Mouse (Mus musculus): Measurements from ENCODE around the gene Ubc. TPM values are rescaled to one million over a fixed set of nuclear protein-coding genes. Genes with fewer than 3 reads are reported as not detected.

Gene Ubc
- polyA plus RNA-seq, 1 experiment, result 1,123 TPM

GRCm38 (mm10) chr5:125341459-125342090 lies 48.4 kb downstream of the Ubc start:
- no peaks in the 10 kb centered on the region for H3K27me3 ChIP-seq (replicated peaks; ENCODE audit: control insufficient read depth, insufficient read depth, low read length)
- WGBS, result 49% methylated on average over 14 of the region's 14 CpGs
- no peak overlapping the region for H3K27ac ChIP-seq (ENCODE audit: insufficient read depth, low read depth, low read length)
- TF ChIP-seq POLR2A (IDR thresholded peaks at IDR 0.05; ENCODE audit: low read depth, low read length) (no peak), CTCF (conservative IDR thresholded peaks at IDR 0.05; ENCODE audit: insufficient read depth, insufficient read length, low read depth, low read length) (no peak)
- no peaks in the 10 kb centered on the region for H3K4me1 ChIP-seq (ENCODE audit: control insufficient read depth, insufficient read depth, low read length)
- peak overlapping the region; percentile 33 for H3K4me3 ChIP-seq (ENCODE audit: insufficient read depth, low read depth, low read length)
- no peak for DNase-seq
- H3K36me3 ChIP-seq (ENCODE audit: control insufficient read depth, insufficient read depth, low read length), result no peaks in the 10 kb centered on the region

DNA sequence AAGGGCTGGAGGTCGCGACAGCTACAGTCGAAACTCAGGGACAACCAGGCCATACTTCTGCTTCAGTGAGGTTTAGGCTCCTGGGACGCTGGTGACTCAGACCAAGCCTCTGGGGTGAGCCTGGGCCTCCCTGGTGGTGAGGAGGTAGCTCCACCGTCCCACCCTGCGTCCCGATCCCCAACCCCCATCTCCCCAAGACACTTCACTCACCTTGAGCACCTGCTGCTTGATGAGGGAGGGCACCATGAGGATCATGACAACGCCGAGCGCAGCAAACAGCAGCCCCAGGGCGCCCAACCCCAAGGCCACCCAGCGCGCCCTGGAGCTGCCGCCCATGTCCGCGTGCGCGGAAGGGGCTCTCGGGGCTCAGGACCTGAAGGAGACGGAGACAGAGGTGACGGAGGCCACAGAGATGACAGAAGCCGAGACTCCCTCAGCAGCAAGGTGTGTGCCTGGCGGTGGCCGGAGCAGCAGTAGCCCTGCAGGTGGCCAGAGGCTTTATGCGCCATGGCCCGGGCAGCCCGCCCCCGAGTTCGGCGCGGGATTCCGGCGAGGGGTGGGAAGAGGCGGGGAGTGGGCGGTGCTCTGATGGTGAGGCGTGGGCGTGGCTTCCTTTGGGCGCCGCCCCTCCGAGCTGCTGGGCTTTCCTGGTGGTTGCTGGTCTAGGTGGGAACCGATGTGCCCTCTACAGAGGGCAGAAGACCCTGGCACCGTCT lies 49.3 kb downstream of the Ubc start, which contains the start of gene Scarb1:
Gene Scarb1 (minus strand): TSS at position 548 of the 716 bp plus-strand sequence.
- DNase-seq, result peak; percentile 91
- WGBS, result 1% methylated on average over 42 of the region's 42 CpGs
- H3K36me3 ChIP-seq (ENCODE audit: control insufficient read depth, insufficient read depth, low read length), result no peaks in the 10 kb centered on the region
- peak within 1 kb of the TSS; percentile 96 for H3K4me3 ChIP-seq (ENCODE audit: insufficient read depth, low read depth, low read length)
- H3K4me1 ChIP-seq (ENCODE audit: control insufficient read depth, insufficient read depth, low read length), result no peaks in the 10 kb centered on the region
- no peaks in the 10 kb centered on the region for H3K27me3 ChIP-seq (replicated peaks; ENCODE audit: control insufficient read depth, insufficient read depth, low read length)
- TF ChIP-seq CTCF (conservative IDR thresholded peaks at IDR 0.05; ENCODE audit: insufficient read depth, insufficient read length, low read depth, low read length), result 0 out of 2 replicates have a peak, but pooled peaks have one; percentile 13
- peak; percentile 24 for TF ChIP-seq POLR2A (IDR thresholded peaks at IDR 0.05; ENCODE audit: low read depth, low read length)
- peak within 1 kb of the TSS; percentile 2 for H3K27ac ChIP-seq (ENCODE audit: insufficient read depth, low read depth, low read length)

DNA sequence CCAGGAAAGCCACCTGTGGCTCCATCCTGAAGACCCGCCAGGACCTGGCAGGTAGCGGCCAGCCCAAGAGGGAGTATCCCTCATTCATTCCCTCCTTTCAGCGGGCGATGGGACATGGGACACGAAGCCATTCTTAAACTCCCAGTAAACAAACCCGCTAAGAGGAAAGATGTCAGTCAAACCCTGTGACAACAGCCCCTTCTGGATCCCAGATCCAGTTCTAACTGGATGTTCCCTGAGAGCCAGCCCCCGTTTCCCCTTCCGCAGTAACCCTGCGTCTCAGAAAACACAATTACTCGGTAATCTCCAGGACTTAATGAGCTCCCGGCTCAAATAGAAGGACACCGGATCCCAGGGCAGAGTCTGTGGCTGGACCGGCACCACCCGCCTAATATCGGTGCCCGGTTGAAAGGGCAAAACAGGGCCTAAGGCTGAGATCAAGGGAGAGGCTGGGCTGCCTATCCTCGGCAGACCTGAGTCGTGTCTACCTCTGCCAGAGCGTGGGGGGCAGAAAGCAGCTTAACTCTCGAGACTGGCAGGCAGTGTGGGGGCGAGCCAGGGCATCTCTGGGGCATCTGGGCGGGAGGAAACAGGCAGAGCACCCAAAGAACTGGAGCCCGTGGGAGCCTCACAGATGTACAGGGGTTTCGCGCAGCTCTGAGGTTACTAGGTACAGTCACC lies 50.0 kb downstream of the Ubc start:
- Histone ChIP-seq H3K4me3 (ENCODE audit: insufficient read depth, low read depth, low read length) (peak overlapping the region; percentile 96), H3K4me1 (ENCODE audit: control insufficient read depth, insufficient read depth, low read length) (no peaks in the 10 kb centered on the region), H3K36me3 (ENCODE audit: control insufficient read depth, insufficient read depth, low read length) (no peaks in the 10 kb centered on the region), H3K27me3 (replicated peaks; ENCODE audit: control insufficient read depth, insufficient read depth, low read length) (no peaks in the 10 kb centered on the region), H3K27ac (ENCODE audit: insufficient read depth, low read depth, low read length) (peak overlapping the region; percentile 27)
- WGBS, result 15% methylated on average over 25 of the region's 25 CpGs
- TF ChIP-seq POLR2A (IDR thresholded peaks at IDR 0.05; ENCODE audit: low read depth, low read length) (no peak), CTCF (conservative IDR thresholded peaks at IDR 0.05; ENCODE audit: insufficient read depth, insufficient read length, low read depth, low read length) (no peak)
- peak; percentile 30 for DNase-seq

GRCm38 (mm10) chr5:125339108-125339751 lies 50.8 kb downstream of the Ubc start:
- 43% methylated on average over 18 of the region's 18 CpGs for WGBS
- Histone ChIP-seq H3K27me3 (replicated peaks; ENCODE audit: control insufficient read depth, insufficient read depth, low read length) (no peaks in the 10 kb centered on the region), H3K4me1 (ENCODE audit: control insufficient read depth, insufficient read depth, low read length) (no peaks in the 10 kb centered on the region), H3K4me3 (ENCODE audit: insufficient read depth, low read depth, low read length) (peak overlapping the region; percentile 96), H3K27ac (ENCODE audit: insufficient read depth, low read depth, low read length) (peak overlapping the region; percentile 27; the same call in 1 of the 2 replicates), H3K36me3 (ENCODE audit: control insufficient read depth, insufficient read depth, low read length) (no peaks in the 10 kb centered on the region)
- DNase-seq, result peak; percentile 68
- no peak for TF ChIP-seq CTCF (conservative IDR thresholded peaks at IDR 0.05; ENCODE audit: insufficient read depth, insufficient read length, low read depth, low read length)
- TF ChIP-seq POLR2A (IDR thresholded peaks at IDR 0.05; ENCODE audit: low read depth, low read length), result no peak

- Histone ChIP-seq H3K27me3 (replicated peaks; ENCODE audit: control insufficient read depth, insufficient read depth, low read length) (no peaks in the 10 kb centered on the region), H3K4me1 (ENCODE audit: control insufficient read depth, insufficient read depth, low read length) (0 out of 2 replicates have a peak, but pooled peaks cover 3% of the 10 kb centered on the region), H3K36me3 (ENCODE audit: control insufficient read depth, insufficient read depth, low read length) (no peaks in the 10 kb centered on the region), H3K27ac (ENCODE audit: insufficient read depth, low read depth, low read length) (no peak overlapping the region), H3K4me3 (ENCODE audit: insufficient read depth, low read depth, low read length) (no peak overlapping the region)
- no peak for TF ChIP-seq POLR2A (IDR thresholded peaks at IDR 0.05; ENCODE audit: low read depth, low read length)
- no peak for TF ChIP-seq CTCF (conservative IDR thresholded peaks at IDR 0.05; ENCODE audit: insufficient read depth, insufficient read length, low read depth, low read length)
- peak; percentile 41 for DNase-seq
- WGBS, result 81% methylated on average over 7 of the region's 7 CpGs
Observed at GRCm38 (mm10) chr5:125337526-125337925, 52.5 kb downstream of the Ubc start.

DNA sequence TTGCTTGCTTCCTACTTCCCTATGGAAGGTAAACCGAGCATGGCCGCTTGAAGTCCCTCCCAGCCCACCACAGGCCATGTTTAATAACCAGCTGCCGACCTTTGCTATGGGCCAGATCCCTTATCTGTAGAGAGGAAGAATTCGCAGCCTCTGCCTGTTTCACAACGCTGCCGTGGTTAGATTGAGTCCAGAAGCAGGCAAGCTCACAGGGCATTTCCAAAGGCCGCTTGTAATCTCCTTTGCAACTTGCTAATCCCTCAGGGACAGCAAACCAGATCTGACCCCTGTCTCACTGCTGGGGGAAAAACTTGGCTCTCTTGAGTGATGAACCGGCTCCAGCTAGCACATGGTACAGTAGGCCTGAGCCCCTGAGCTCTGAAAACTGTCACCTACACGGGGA lies 53.0 kb downstream of the Ubc start:
- no peak for TF ChIP-seq CTCF (conservative IDR thresholded peaks at IDR 0.05; ENCODE audit: insufficient read depth, insufficient read length, low read depth, low read length)
- no peak for TF ChIP-seq POLR2A (IDR thresholded peaks at IDR 0.05; ENCODE audit: low read depth, low read length)
- DNase-seq, result no peak
- Histone ChIP-seq H3K4me3 (ENCODE audit: insufficient read depth, low read depth, low read length) (no peak overlapping the region), H3K27ac (ENCODE audit: insufficient read depth, low read depth, low read length) (no peak overlapping the region), H3K27me3 (replicated peaks; ENCODE audit: control insufficient read depth, insufficient read depth, low read length) (no peaks in the 10 kb centered on the region), H3K4me1 (ENCODE audit: control insufficient read depth, insufficient read depth, low read length) (0 out of 2 replicates have a peak, but pooled peaks cover 3% of the 10 kb centered on the region), H3K36me3 (ENCODE audit: control insufficient read depth, insufficient read depth, low read length) (no peaks in the 10 kb centered on the region)
- WGBS, result 58% methylated on average over 9 of the region's 9 CpGs

Other genes with a start within 250 kb of the Ubc start
- 32.0 and 38.8 TPM in 2 replicates for gene Ncor2, start 211.0 kb downstream of the Ubc start, polyA plus RNA-seq (2012; rRNA removed)
- 35.5 and 42.8 TPM in 2 replicates for gene Scarb1, start 49.1 kb downstream of the Ubc start, polyA plus RNA-seq (2012; rRNA removed)
- 0.33 and 0.58 TPM in 2 replicates for gene Gm10382, start 880 bp downstream of the Ubc start, polyA plus RNA-seq (2012; rRNA removed)
- gene Dhx37, start 43.9 kb upstream of the Ubc start, polyA plus RNA-seq (2012; rRNA removed), result 10.8 and 16.4 TPM in 2 replicates
- 12.1 and 13.0 TPM in 2 replicates for gene Bri3bp, start 51.4 kb upstream of the Ubc start, polyA plus RNA-seq (2012; rRNA removed)
- gene Aacs, start 85.6 kb upstream of the Ubc start, polyA plus RNA-seq (2012; rRNA removed), result 102 and 131 TPM in 2 replicates
- gene Tmem132b, start 141.6 kb upstream of the Ubc start, polyA plus RNA-seq (2012; rRNA removed), result 0.01 TPM in 1 of 2 replicates, not detected in the other

Measured in kidney, adult 2 months (tissue).